Mouse (Mus musculus) liver, embryonic 13.5 days (tissue): Measurements from ENCODE around the gene Lrriq1. TPM values are rescaled to one million over a fixed set of nuclear protein-coding genes. Genes with fewer than 3 reads are reported as not detected.
A peak's percentile ranks its signal among the peaks of the same experiment; 100 is the strongest.

Source experiments
- ATAC-seq: fragments of 200-750 bp; cut with Nextera tagmentation; 2 replicates; pipeline ENCODE4 v1.8.0; 2017; ENCODE audit warnings: low read depth, mild to moderate bottlenecking, moderate number of reproducible peaks, moderate library complexity
- DNase-seq: peaks from one replicate; pipeline ENCODE4 v3.0.0; 2022
- H3K27ac ChIP-seq: fragments of 300-500 bp; sonication (generic); 2 replicates; pipeline ENCODE4 v1.5.1; 2015; ENCODE audit warnings: moderate library complexity, mild to moderate bottlenecking, inconsistent platforms
- H3K27me3 ChIP-seq: fragments of 300-500 bp; sonication (generic); 2 replicates; pipeline ENCODE4 v1.6.1; 2015; ENCODE audit warnings: mild to moderate bottlenecking, inconsistent platforms
- H3K36me3 ChIP-seq: fragments of 300-500 bp; sonication (generic); 2 replicates; pipeline ENCODE4 v1.6.1; 2015; ENCODE audit warnings: mild to moderate bottlenecking, inconsistent platforms
- H3K4me1 ChIP-seq: fragments of 300-500 bp; sonication (generic); replicated peaks from 2 replicates; pipeline ENCODE4 v1.6.1; 2015; ENCODE audit warnings: inconsistent platforms
- H3K4me2 ChIP-seq: fragments of 300-500 bp; sonication (generic); 2 replicates; pipeline ENCODE4 v1.6.1; 2015; ENCODE audit warnings: inconsistent platforms, mild to moderate bottlenecking, moderate library complexity
- H3K4me3 ChIP-seq: fragments of 300-500 bp; sonication (generic); replicated peaks from 2 replicates; pipeline ENCODE4 v1.5.1; 2015; ENCODE audit warnings: mild to moderate bottlenecking, inconsistent platforms
- H3K9ac ChIP-seq: fragments of 300-500 bp; sonication (generic); 2 replicates; pipeline ENCODE4 v1.6.1; 2015; ENCODE audit warnings: mild to moderate bottlenecking, inconsistent platforms
- H3K9me3 ChIP-seq: fragments of 300-500 bp; sonication (generic); replicated peaks from 2 replicates; pipeline ENCODE4 v1.6.1; 2016; ENCODE audit warnings: inconsistent platforms
- WGBS: fragments of 180-500 bp; shearing (Covaris S2); methylation state at CpG from one replicate; pipeline ENCODE4 v1.1.7; 2015; ENCODE audit not compliant: insufficient replicate concordance; 5-methylcytosine and 5-hydroxymethylcytosine counted together
- polyA plus RNA-seq: library from polyadenylated mRNA; unstranded; fragments of >200 nt; fragmentation: Nextera tagmentation; extraction: Ambion mirVana; gene quantifications from 2 replicates; pipeline ENCODE4 v1.2.1, GENCODE M21; 2015

Lrriq1 gene
- not detected in 2 replicates for polyA plus RNA-seq

DNA sequence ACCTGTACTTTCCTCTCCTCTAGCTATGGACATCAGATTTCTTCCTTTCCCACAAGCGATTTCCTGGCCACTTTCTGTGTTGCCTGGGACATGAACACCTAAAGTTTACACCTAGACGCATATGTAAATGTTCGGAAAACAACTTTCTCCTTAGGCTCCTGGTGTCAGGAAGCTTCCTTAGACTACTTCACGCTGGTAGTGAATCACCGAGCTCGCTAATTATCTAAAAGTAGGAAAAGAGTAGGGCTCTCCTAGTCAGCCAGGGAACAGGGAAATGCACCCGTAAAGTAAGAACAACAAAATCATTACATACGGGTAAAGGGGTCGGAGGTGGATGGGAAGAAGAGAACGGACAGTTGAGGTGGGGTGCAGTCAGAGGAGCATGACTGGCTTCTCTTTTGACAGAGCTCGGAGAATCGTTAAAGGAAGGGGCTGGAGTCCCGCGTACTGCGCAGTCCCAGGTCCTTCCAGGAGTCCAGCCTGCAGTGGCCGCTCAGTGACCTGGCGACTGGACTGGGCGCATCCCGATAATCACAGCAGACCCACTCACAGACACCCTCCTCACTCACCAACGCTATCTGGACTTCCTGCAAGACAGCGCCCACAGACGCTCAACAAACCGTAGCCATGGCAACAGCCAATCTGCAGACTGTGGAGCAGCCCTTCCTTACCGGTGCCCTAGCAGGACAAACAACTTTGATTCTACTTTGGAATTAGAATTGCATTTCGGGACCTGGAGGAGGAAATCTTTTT, at the start of gene Lrriq1:
Gene Lrriq1, minus strand, starts transcription at position 616 of the 753 bp plus-strand sequence.
- no peaks in the 10 kb centered on the region for H3K27me3 ChIP-seq
- peak within 1 kb of the TSS; percentile 39 for H3K4me3 ChIP-seq
- H3K4me2 ChIP-seq: peak within 1 kb of the TSS; percentile 46
- no peaks in the 10 kb centered on the region for H3K9me3 ChIP-seq
- DNase-seq: no peak
- 0 out of 2 replicates have a peak, but pooled peaks have one; percentile 26 for ATAC-seq
- WGBS: 7% methylated on average over 25 of the region's 25 CpGs
- no peaks in the 10 kb centered on the region for H3K36me3 ChIP-seq
- no peak within 1 kb of the TSS for H3K27ac ChIP-seq
- H3K9ac ChIP-seq: no peak within 1 kb of the TSS
- no peaks in the 10 kb centered on the region for H3K4me1 ChIP-seq

DNA sequence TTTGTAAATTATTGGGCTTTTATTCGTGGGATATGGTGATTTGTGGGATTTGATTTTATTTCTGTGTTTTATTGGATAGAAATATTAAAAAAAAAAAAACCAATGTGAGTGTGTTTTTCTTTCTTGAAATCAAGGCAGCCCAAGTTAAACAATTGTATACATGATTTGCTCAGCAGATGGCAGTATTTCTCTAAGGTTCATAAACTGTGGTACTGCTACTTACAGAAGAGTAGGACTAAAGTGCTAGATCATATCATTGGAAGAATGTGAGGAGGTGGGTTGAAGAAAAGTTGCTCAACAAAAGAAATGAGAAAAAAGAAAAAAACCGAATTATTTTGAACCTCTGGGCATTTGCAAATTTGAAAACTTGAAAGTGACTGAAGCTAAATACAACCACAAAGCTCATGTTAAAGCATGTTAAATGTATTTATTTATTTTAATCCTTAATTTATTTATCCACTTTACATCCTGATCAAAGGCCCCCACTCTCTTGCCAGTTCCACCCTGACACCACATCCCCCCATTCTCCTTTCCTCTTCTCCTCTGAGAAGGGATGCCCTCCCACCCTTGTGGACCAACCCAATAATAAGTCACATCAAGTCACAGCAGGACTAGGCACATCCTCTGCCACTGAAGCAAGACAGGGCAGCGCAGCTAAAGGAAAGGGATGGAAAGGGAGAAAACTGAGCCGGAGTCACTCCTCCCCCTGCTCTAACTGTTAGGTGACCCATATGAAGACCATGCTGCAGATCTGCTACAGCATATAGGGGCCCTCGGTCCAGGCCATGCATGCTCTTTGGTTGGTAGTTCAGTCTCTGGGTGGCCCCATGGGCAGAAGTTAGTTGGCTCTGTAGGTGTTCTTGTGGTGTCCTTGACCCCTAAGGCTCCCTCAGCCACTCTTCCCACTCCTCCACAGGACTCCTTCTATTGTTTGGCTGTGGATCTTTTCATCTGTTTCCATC, 18.0 kb upstream of the Lrriq1 start:
- no peaks in the 10 kb centered on the region for H3K27me3 ChIP-seq
- H3K9me3 ChIP-seq: no peaks in the 10 kb centered on the region
- H3K9ac ChIP-seq: no peak overlapping the region
- H3K4me2 ChIP-seq: no peak overlapping the region
- H3K4me1 ChIP-seq: no peaks in the 10 kb centered on the region
- ATAC-seq: no peak
- DNase-seq: no peak
- no peak overlapping the region for H3K27ac ChIP-seq
- H3K4me3 ChIP-seq: no peak overlapping the region
- 46% methylated on average over 5 of the region's 5 CpGs for WGBS
- no peaks in the 10 kb centered on the region for H3K36me3 ChIP-seq

DNA sequence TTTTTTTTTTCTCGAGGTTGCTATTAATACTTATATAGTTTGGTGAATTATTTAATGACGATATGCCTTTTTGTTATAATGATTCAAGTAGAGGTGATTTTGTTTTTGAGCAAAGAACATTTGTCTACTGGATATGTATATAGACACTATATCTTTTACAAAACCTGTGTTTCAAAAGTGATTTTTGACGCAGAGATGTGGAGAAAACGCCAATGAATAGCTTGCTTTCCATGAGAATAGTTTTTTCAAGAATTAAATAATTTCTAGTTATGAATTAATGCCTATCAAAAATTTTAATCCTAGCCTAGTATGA, 294 bp upstream of the Lrriq1 start:
- no peak overlapping the region for H3K4me3 ChIP-seq
- H3K4me2 ChIP-seq: no peak overlapping the region
- DNase-seq (no peak), ATAC-seq (no peak)
- no peak overlapping the region for H3K27ac ChIP-seq
- H3K4me1 ChIP-seq: no peaks in the 10 kb centered on the region
- 16% methylated on average over 4 of the region's 4 CpGs for whole genome bisulfite sequencing
- no peaks in the 10 kb centered on the region for H3K9me3 ChIP-seq
- H3K36me3 ChIP-seq: no peaks in the 10 kb centered on the region
- H3K9ac ChIP-seq: no peak overlapping the region
- H3K27me3 ChIP-seq: no peaks in the 10 kb centered on the region

DNA sequence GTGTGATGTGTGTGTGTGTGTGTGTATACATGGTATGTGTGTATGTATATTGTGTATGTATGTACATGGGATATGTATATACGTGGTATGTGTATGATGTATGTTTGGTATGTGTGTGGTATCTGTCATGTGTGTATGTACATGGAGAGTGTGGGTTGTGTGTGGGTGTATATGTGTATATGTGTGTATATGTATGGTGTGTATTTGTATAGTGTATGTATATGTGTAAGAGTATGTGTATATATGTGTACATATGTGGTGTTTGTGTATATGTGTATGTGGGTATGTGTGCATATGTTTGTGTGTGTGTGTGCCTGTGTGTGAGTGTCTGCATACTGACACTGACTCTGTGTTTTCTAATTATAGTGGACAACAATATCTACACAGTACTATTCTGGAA, 9.5 kb downstream of the Lrriq1 start:
- ATAC-seq: no peak
- 77% methylated on average over 1 of the region's 1 CpGs for WGBS
- Histone ChIP-seq H3K27me3 (no peaks in the 10 kb centered on the region), H3K9ac (no peak overlapping the region), H3K4me2 (no peak overlapping the region), H3K4me3 (no peak overlapping the region), H3K9me3 (no peaks in the 10 kb centered on the region), H3K36me3 (no peaks in the 10 kb centered on the region), H3K27ac (no peak overlapping the region), H3K4me1 (no peaks in the 10 kb centered on the region)
- DNase-seq: no peak

DNA sequence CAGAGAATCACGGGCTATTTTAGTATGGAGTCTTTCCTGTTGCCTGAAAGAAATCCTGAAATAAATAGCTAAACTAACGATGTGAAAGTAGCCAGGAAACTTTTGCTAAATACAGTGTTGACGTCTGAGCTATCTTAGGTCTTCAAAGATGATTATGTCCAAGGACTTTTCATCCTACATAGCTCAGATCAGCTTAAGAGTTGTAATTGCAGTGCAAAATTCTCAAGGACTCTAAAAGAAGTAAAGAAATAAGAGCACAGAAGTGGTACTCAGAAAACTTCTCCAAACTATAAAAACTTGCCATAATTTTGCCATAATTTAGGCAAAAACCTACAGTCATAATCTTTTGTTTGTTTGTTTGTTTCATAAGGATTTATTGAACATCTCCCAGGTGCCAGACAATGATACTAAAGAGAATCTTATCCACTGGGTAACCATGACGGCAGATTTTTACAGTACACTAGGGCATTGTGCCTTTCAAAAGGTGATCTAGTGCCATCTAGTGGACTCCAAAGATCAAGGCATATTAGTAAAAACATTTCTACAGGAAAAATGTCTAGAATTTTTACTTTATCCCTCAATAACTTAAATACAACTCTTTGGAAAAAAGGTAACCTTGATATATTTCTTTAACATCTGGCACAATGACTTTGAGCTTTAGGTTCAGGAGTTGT, 41.3 kb downstream of the Lrriq1 start:
- H3K4me2 ChIP-seq: no peak overlapping the region
- no peak overlapping the region for H3K4me3 ChIP-seq
- ATAC-seq (no peak), DNase-seq (no peak)
- H3K9ac ChIP-seq: no peak overlapping the region
- H3K36me3 ChIP-seq: no peaks in the 10 kb centered on the region
- no peaks in the 10 kb centered on the region for H3K9me3 ChIP-seq
- 35% methylated on average over 4 of the region's 4 CpGs for WGBS
- H3K27ac ChIP-seq: no peak overlapping the region
- H3K27me3 ChIP-seq: no peaks in the 10 kb centered on the region
- no peaks in the 10 kb centered on the region for H3K4me1 ChIP-seq

DNA sequence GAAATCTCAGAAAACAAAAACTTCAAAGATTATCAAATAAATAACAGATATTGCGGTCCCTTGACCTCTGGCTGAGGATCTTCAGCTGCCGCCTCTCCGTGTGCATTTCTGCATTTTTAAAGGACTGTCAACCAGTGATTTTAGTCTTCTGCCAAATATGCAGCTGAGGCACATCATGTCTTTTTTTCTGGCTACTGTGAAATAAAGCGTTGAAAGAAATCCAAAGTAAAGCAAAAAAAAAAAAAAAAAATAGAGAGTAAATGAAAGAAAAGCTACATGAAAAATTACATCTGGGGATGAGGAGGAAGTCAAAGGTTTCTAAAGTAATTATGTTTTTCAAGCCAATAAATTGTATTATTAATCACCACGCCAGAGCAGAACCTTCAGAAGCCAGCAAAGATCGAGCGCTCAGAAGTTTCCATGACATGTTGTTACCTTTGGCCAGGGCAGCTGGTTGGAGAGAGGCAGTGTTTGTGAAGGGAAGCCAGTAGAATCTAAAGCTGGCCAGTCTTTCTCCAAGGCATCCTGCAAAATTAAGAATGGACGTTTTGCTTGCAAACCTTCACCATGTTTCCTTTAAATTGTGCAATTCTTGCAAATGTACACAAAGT, 90.2 kb downstream of the Lrriq1 start:
- Histone ChIP-seq H3K36me3 (no peaks in the 10 kb centered on the region), H3K27ac (no peak overlapping the region), H3K9me3 (no peaks in the 10 kb centered on the region), H3K4me2 (no peak overlapping the region), H3K27me3 (no peaks in the 10 kb centered on the region), H3K4me3 (no peak overlapping the region), H3K9ac (no peak overlapping the region), H3K4me1 (no peaks in the 10 kb centered on the region)
- DNase-seq (no peak), ATAC-seq (no peak)
- WGBS: 64% methylated on average over 8 of the region's 8 CpGs

DNA sequence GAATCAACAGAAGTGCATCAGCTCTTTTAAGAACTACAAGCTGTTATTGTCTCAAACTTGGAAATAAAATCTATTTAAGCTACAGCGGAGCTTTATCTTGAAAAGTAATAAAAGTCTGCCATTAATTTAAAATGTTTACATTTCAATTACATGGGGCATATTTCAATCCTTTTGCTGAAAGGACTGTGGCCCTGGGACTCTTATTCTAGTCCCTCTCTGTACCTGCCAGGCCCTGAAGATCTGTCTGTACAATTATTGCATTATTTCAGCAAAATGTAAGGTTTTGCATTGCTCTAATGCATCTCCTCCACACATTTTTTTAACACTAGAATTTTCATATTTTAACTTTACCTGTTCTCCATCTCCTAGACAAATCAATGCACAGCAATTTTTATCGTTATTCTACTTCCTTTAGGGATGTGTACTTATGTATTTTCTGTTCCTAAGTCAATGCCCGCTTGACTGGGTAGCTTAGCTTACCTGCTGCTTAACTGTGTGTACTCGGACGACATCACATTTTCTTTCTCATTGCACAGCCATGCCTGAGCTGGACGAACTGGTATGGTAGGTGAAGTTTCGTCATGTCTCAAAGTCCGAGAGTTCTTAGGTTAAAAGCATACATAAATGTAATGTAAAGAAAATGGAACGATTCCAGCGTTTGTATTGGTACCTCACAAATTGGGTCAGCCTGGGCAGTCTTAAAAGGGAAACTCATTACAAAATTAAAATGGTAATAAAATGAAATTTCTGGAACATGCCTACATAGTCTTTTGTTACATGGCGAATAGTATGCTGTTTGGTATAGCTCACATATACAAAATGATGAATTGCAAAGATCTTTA, 91.0 kb downstream of the Lrriq1 start:
- no peaks in the 10 kb centered on the region for H3K27me3 ChIP-seq
- 62% methylated on average over 11 of the region's 11 CpGs for WGBS
- no peak overlapping the region for H3K27ac ChIP-seq
- H3K36me3 ChIP-seq: no peaks in the 10 kb centered on the region
- H3K9me3 ChIP-seq: no peaks in the 10 kb centered on the region
- H3K4me2 ChIP-seq: no peak overlapping the region
- no peak overlapping the region for H3K4me3 ChIP-seq
- no peak overlapping the region for H3K9ac ChIP-seq
- DNase-seq: no peak
- no peak for ATAC-seq
- H3K4me1 ChIP-seq: no peaks in the 10 kb centered on the region

DNA sequence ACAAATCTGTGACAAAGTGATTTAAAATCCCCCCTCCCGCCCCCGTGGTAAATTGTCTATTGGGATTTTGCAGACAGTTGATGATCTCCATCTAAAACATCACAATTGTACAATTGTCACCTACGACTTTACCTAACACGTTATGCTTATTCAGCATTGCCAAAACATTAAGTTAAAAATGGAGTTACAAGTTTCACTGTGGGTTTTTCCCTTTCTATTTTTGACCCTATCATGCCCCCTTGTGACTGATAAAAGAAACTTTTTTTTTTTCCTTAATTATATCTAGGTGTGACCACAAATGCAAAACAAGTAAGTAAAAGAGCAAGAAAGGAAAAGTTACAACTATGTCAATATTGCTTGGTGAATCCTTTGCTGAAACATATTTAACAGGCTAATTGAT, 93.6 kb downstream of the Lrriq1 start:
- WGBS: 35% methylated on average over 4 of the region's 4 CpGs
- no peak for ATAC-seq
- DNase-seq: no peak

DNA sequence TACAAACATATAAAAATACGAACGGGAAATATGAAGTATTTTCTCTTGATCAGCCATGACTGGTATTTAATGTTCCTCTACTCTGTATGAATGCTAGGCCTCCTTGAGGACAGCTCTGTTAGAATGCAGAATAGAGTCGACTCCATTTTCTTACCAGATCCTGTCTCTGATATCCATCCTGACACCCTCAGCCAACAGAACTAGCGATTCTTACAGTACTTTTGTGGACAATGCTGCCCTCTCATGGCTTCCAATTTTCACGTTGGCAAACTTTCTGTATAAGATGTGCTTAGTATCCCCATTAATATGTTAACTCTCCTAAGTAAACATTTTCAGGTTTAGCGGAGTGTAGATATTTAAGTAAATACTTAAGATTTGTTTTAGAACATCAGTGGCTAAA, 94.6 kb downstream of the Lrriq1 start:
- H3K36me3 ChIP-seq: no peaks in the 10 kb centered on the region
- no peaks in the 10 kb centered on the region for H3K4me1 ChIP-seq
- H3K4me3 ChIP-seq: no peak overlapping the region
- no peak for ATAC-seq
- WGBS: 33% methylated on average over 6 of the region's 6 CpGs
- H3K9me3 ChIP-seq: no peaks in the 10 kb centered on the region
- DNase-seq: no peak
- no peak overlapping the region for H3K4me2 ChIP-seq
- no peak overlapping the region for H3K9ac ChIP-seq
- no peaks in the 10 kb centered on the region for H3K27me3 ChIP-seq
- H3K27ac ChIP-seq: no peak overlapping the region

More for the DNA sequence above, 93.6 kb downstream of the Lrriq1 start:
- H3K4me2 ChIP-seq: no peak overlapping the region
- H3K27me3 ChIP-seq: no peaks in the 10 kb centered on the region
- H3K36me3 ChIP-seq: no peaks in the 10 kb centered on the region
- H3K4me3 ChIP-seq: no peak overlapping the region
- no peak overlapping the region for H3K27ac ChIP-seq
- no peaks in the 10 kb centered on the region for H3K4me1 ChIP-seq
- H3K9ac ChIP-seq: no peak overlapping the region
- no peaks in the 10 kb centered on the region for H3K9me3 ChIP-seq

DNA sequence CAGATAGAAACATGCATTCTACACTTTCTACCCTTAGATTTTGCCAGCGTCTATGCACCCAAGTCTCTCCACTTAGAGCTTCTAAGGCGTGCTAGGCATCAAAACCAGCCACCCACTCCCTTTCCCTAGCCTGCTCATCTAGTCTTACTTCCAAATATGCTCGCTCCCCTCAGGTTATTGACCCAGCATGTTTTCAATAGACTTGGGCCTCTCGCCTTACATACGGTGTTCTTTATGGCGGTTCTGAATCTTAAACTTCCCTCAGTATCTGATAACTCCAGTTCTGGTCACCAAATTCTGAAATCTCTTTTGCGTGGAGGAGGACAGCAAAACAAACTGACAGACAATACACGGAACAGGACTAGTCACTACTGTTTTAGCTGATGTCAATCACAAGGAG, 95.5 kb downstream of the Lrriq1 start:
- Histone ChIP-seq H3K9ac (no peak overlapping the region), H3K4me1 (no peaks in the 10 kb centered on the region), H3K9me3 (no peaks in the 10 kb centered on the region), H3K4me2 (no peak overlapping the region), H3K4me3 (no peak overlapping the region), H3K27ac (no peak overlapping the region), H3K27me3 (no peaks in the 10 kb centered on the region), H3K36me3 (no peaks in the 10 kb centered on the region)
- DNase-seq (no peak), ATAC-seq (no peak)
- WGBS: 56% methylated on average over 8 of the region's 8 CpGs
